Mouse (Mus musculus) heart, embryonic 12.5 days (tissue): Measurements from ENCODE around the gene Mthfr. TPM values are rescaled to one million over a fixed set of nuclear protein-coding genes. Genes with fewer than 3 reads are reported as not detected.

Experiments used
- polyA plus RNA-seq: library from polyadenylated mRNA; unstranded; fragments of >200 nt; fragmentation: Nextera tagmentation; extraction: Ambion mirVana; gene quantifications from 2 replicates; pipeline ENCODE4 v1.2.1, GENCODE M21; 2016

The Mthfr gene
- polyA plus RNA-seq, 1 experiment from 2014 or later: 17.0 TPM

Other genes starting within 250 kb of the Mthfr start
- 9.1 and 11.0 TPM in 2 replicates for gene Zfp984, start 229.3 kb upstream of the Mthfr start, polyA plus RNA-seq
- gene Zfp933, start 190.7 kb upstream of the Mthfr start, polyA plus RNA-seq: 5.0 and 5.9 TPM in 2 replicates
- 23.4 and 26.3 TPM in 2 replicates for gene Miip, start 170.3 kb upstream of the Mthfr start, polyA plus RNA-seq
- gene Fv1, start 170.1 kb upstream of the Mthfr start, polyA plus RNA-seq: 9.0 and 9.1 TPM in 2 replicates
- 121 and 123 TPM in 2 replicates for gene Mfn2, start 134.4 kb upstream of the Mthfr start, polyA plus RNA-seq
- gene Plod1, start 102.3 kb upstream of the Mthfr start, polyA plus RNA-seq: 46.9 and 49.6 TPM in 2 replicates
- 24.6 and 24.9 TPM in 2 replicates for gene 2510039O18Rik, start 98.2 kb upstream of the Mthfr start, polyA plus RNA-seq
- gene Nppb, start 53.3 kb upstream of the Mthfr start, polyA plus RNA-seq: 276 and 282 TPM in 2 replicates
- 5,688 and 5,948 TPM in 2 replicates for gene Nppa, start 38.4 kb upstream of the Mthfr start, polyA plus RNA-seq
- 7.8 and 9.3 TPM in 2 replicates for gene Clcn6, start 256 bp upstream of the Mthfr start, polyA plus RNA-seq
- gene Agtrap, start 49.0 kb downstream of the Mthfr start, polyA plus RNA-seq: 18.9 and 19.8 TPM in 2 replicates
- gene Mad2l2, start 91.3 kb downstream of the Mthfr start, polyA plus RNA-seq: 36.6 and 39.3 TPM in 2 replicates
- gene Draxin, start 91.6 kb downstream of the Mthfr start, polyA plus RNA-seq: 0.05 and 0.08 TPM in 2 replicates
- gene Fbxo6, start 113.1 kb downstream of the Mthfr start, polyA plus RNA-seq: 20.2 and 22.9 TPM in 2 replicates
- 24.9 and 25.1 TPM in 2 replicates for gene Fbxo44, start 121.4 kb downstream of the Mthfr start, polyA plus RNA-seq
- gene Fbxo2, start 121.5 kb downstream of the Mthfr start, polyA plus RNA-seq: 0.70 and 0.92 TPM in 2 replicates
- 0.10 TPM in 1 of 2 replicates, not detected in the other for gene Disp3, start 248.9 kb downstream of the Mthfr start, polyA plus RNA-seq